Mouse (Mus musculus): Measurements from ENCODE around the gene Prss41. TPM values are rescaled to one million over a fixed set of nuclear protein-coding genes. Genes with fewer than 3 reads are reported as not detected.

Prss41 gene
- total RNA-seq, 2 experiments from 2014 or later = 1.1 to 2.2 TPM

GRCm38 (mm10) chr17:23850853-23851749 lies 7.1 kb upstream of the Prss41 start:
- peak; percentile 81 for TF ChIP-seq CTCF (IDR thresholded peaks at IDR 0.05)
- DNase-seq (ENCODE audit: extremely low spot score in 1 of 2, low spot score in 2 of 2) = peak; percentile 26 to 41
- Histone ChIP-seq H3K27ac (no peak overlapping the region), H3K4me3 (no peak overlapping the region)
- intact Hi-C loops (cut with DNase I) = loop anchor here (1.0 kb wide), 1 partner anchor 109 kb away; no protein-coding TSS in a partner anchor

- no peak overlapping the region for H3K27ac ChIP-seq
- TF ChIP-seq CTCF (IDR thresholded peaks at IDR 0.05) = peak; percentile 11
- intact Hi-C loops (cut with DNase I) = no loop called here
- DNase-seq (ENCODE audit: extremely low spot score in 1 of 2, low spot score in 2 of 2) = no peak
- no peak overlapping the region for H3K4me3 ChIP-seq
Measured at GRCm38 (mm10) chr17:23850028-23850427, 6.1 kb upstream of the Prss41 start.

- intact Hi-C loops (cut with DNase I) = loop anchor here (5.0 kb wide), 1 partner anchor 71 kb away; the partner anchor contains the start of gene Flywch1
- Histone ChIP-seq H3K4me3 (no peak overlapping the region), H3K27ac (no peak overlapping the region)
- DNase-seq (ENCODE audit: extremely low spot score in 1 of 2, low spot score in 2 of 2) = no peak
- peak; percentile 20 for TF ChIP-seq CTCF (IDR thresholded peaks at IDR 0.05)
Measured at GRCm38 (mm10) chr17:23843141-23843811, 696 bp downstream of the Prss41 start.

GRCm38 (mm10) chr17:23841145-23841544 lies 2.8 kb downstream of the Prss41 start:
- H3K4me3 ChIP-seq = no peak overlapping the region
- no peak for DNase-seq (ENCODE audit: extremely low spot score in 1 of 2, low spot score in 2 of 2)
- H3K27ac ChIP-seq = no peak overlapping the region
- TF ChIP-seq CTCF (IDR thresholded peaks at IDR 0.05) = peak; percentile 88
- intact Hi-C loops (cut with DNase I) = loop anchor here (5.0 kb wide), 1 partner anchor 69 kb away; the partner anchor contains the start of gene Flywch1

GRCm38 (mm10) chr17:23836006-23836575 lies 7.9 kb downstream of the Prss41 start, which contains the start of gene Prss33:
Gene Prss33, minus strand, starts transcription at chr17:23836056.
- Histone ChIP-seq H3K4me3 (no peak within 1 kb of the TSS), H3K27ac (no peak within 1 kb of the TSS)
- intact Hi-C loops (cut with DNase I) = no loop called here
- TF ChIP-seq CTCF (IDR thresholded peaks at IDR 0.05) = no peak
- no peak for DNase-seq (ENCODE audit: extremely low spot score in 1 of 2, low spot score in 2 of 2)

- H3K4me3 ChIP-seq = no peak overlapping the region
- no peak for DNase-seq (ENCODE audit: extremely low spot score in 1 of 2, low spot score in 2 of 2)
- intact Hi-C loops (cut with DNase I) = no loop called here
- no peak for TF ChIP-seq CTCF (IDR thresholded peaks at IDR 0.05)
- H3K27ac ChIP-seq = no peak overlapping the region
Measured at GRCm38 (mm10) chr17:23831201-23831600, 12.8 kb downstream of the Prss41 start.

GRCm38 (mm10) chr17:23829064-23829619 lies 14.8 kb downstream of the Prss41 start, which contains the start of gene Elob:
Gene Elob, minus strand, starts transcription at chr17:23829136.
- TF ChIP-seq CTCF (IDR thresholded peaks at IDR 0.05) = peak; percentile 82
- intact Hi-C loops (cut with DNase I) = loop anchor here (2.0 kb wide), 1 partner anchor 58 kb away; the partner anchor contains the start of gene Flywch1
- peak within 1 kb of the TSS; percentile 90 for H3K4me3 ChIP-seq
- DNase-seq (ENCODE audit: extremely low spot score in 1 of 2, low spot score in 2 of 2) = peak; percentile 83 to 84
- peak within 1 kb of the TSS; percentile 96 for H3K27ac ChIP-seq

GRCm38 (mm10) chr17:23828271-23829001 lies 15.5 kb downstream of the Prss41 start:
- Histone ChIP-seq H3K4me3 (peak overlapping the region; percentile 90), H3K27ac (peak overlapping the region; percentile 89)
- peak; percentile 19 for TF ChIP-seq CTCF (IDR thresholded peaks at IDR 0.05)
- DNase-seq (ENCODE audit: extremely low spot score in 1 of 2, low spot score in 2 of 2) = peak; percentile 54 to 65
- intact Hi-C loops (cut with DNase I) = loop anchor here (1.0 to 2.0 kb wide), 2 partner anchors 25 to 58 kb away; partner anchors contain the start of gene Flywch1

- no peak overlapping the region for H3K27ac ChIP-seq
- no peak for TF ChIP-seq CTCF (IDR thresholded peaks at IDR 0.05)
- intact Hi-C loops (cut with DNase I) = no loop called here
- H3K4me3 ChIP-seq = no peak overlapping the region
- DNase-seq (ENCODE audit: extremely low spot score in 1 of 2, low spot score in 2 of 2) = no peak
Measured at GRCm38 (mm10) chr17:23825591-23825990, 18.4 kb downstream of the Prss41 start.

GRCm38 (mm10) chr17:23823614-23824013 lies 20.4 kb downstream of the Prss41 start:
- TF ChIP-seq CTCF (IDR thresholded peaks at IDR 0.05) = no peak
- intact Hi-C loops (cut with DNase I) = no loop called here
- H3K27ac ChIP-seq = no peak overlapping the region
- no peak for DNase-seq (ENCODE audit: extremely low spot score in 1 of 2, low spot score in 2 of 2)
- no peak overlapping the region for H3K4me3 ChIP-seq

- DNase-seq (ENCODE audit: extremely low spot score in 1 of 2, low spot score in 2 of 2) = no peak
- intact Hi-C loops (cut with DNase I) = no loop called here
Measured at GRCm38 (mm10) chr17:23823018-23823417, 21.0 kb downstream of the Prss41 start.

More at GRCm38 (mm10) chr17:23823018-23823417, 21.0 kb downstream of the Prss41 start:
- Histone ChIP-seq H3K4me3 (no peak overlapping the region), H3K27ac (no peak overlapping the region)
- no peak for TF ChIP-seq CTCF (IDR thresholded peaks at IDR 0.05)

Measured in left cerebral cortex, adult 2 months (tissue).